Mouse (Mus musculus) hindbrain, embryonic 16.5 days (tissue): ENCODE measurements around the gene Rapsn. TPM values are rescaled to one million over a fixed set of nuclear protein-coding genes. Genes with fewer than 3 reads are reported as not detected.

ENCODE experiments used
- ATAC-seq: fragments of 200-750 bp; cut with Nextera tagmentation; 2 replicates; pipeline ENCODE4 v1.8.0; 2017; ENCODE audit warnings: moderate TSS enrichment, moderate library complexity
- H3K27ac ChIP-seq: fragments of 300-500 bp; sonication (generic); 2 replicates; pipeline ENCODE4 v1.5.1; 2014; ENCODE audit warnings: low read depth, mild to moderate bottlenecking, control low read depth, low read length, moderate library complexity
- H3K27me3 ChIP-seq: fragments of 300-500 bp; sonication (generic); replicated peaks from 2 replicates; pipeline ENCODE4 v1.6.1; 2014; ENCODE audit warnings: low read length; ENCODE audit not compliant: control insufficient read depth, insufficient read depth
- H3K36me3 ChIP-seq: fragments of 300-500 bp; sonication (generic); 2 replicates; pipeline ENCODE4 v1.6.1; 2014; ENCODE audit warnings: mild to moderate bottlenecking, low read length, moderate library complexity, mixed read lengths; ENCODE audit not compliant: control insufficient read depth, insufficient read depth
- H3K4me1 ChIP-seq: fragments of 300-500 bp; sonication (generic); 2 replicates; pipeline ENCODE4 v1.6.1; 2014; ENCODE audit warnings: low read depth, low read length; ENCODE audit not compliant: control insufficient read depth, insufficient read depth
- H3K4me2 ChIP-seq: fragments of 300-500 bp; sonication (generic); 2 replicates; pipeline ENCODE4 v1.6.1; 2014; ENCODE audit warnings: mild to moderate bottlenecking, low read length, control low read depth, moderate library complexity
- H3K4me3 ChIP-seq: fragments of 300-500 bp; sonication (generic); 2 replicates; pipeline ENCODE4 v1.5.1; 2014; ENCODE audit warnings: mild to moderate bottlenecking, low read length, control low read depth, moderate library complexity
- H3K9ac ChIP-seq: fragments of 300-500 bp; sonication (generic); 2 replicates; pipeline ENCODE4 v1.6.1; 2014; ENCODE audit warnings: low read depth, mild to moderate bottlenecking, control low read depth, low read length, moderate library complexity
- H3K9me3 ChIP-seq: fragments of 300-500 bp; sonication (generic); 2 replicates; pipeline ENCODE4 v1.6.1; 2014; ENCODE audit warnings: mild to moderate bottlenecking, low read length, moderate library complexity; ENCODE audit not compliant: control insufficient read depth
- WGBS: fragments of 180-500 bp; shearing (Covaris S2); extraction: QIAGEN DNeasy Blood & Tissue Kit; methylation state at CpG from one replicate; pipeline ENCODE4 v1.1.7; 2014; 5-methylcytosine and 5-hydroxymethylcytosine counted together
- polyA plus RNA-seq: library from polyadenylated mRNA; unstranded; fragments of >200 nt; fragmentation: Nextera tagmentation; extraction: Ambion mirVana; gene quantifications from 2 replicates; pipeline ENCODE4 v1.2.1, GENCODE M21; 2015

The Rapsn gene
- polyA plus RNA-seq, 1 experiment from 2014 or later = 1.1 TPM

DNA sequence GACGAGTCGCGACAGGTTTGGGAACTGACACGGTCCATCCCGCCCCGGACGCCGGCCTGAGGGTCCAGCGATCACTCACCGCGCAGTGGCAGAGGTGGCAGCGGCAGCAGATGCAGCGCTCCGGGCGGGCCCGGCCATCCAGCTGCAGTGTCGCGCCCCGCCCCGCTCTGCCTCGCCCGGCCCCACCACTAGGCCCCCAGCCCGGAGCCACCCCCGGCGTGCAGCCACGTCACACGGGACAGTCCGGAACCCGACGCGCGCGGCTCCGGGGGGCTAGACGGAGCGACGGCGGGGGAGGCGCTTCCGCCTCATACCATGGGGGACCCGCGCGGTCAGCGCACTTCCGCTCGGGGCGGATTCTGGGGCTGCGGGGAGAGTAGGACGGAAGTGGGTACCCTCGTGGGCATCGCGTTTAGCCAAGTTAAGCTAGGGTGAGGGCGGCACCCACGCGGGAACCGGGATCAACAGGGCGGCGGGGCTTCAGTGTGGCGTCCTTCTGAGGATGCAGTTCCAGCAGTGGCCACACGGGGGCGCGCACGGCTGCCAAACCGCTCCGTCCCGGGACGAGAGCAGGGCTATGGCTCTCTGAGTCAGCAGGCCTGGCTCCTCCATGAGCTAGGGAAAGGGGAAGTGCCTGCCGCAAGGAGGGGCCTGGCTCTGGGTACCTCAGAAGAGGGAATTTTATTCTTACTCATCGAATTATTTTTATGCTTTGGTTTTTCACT is 34.8 kb downstream of the Rapsn start, which contains the start of gene Slc39a13:
Gene Slc39a13 (minus strand): TSS at position 342 of the 725 bp plus-strand sequence.
- under 1% methylated on average over 66 of the region's 69 CpGs for WGBS
- ATAC-seq = peak; percentile 98

GRCm38 (mm10) chr2:91071059-91071458 is 35.6 kb downstream of the Rapsn start:
- ATAC-seq = no peak
- H3K9me3 ChIP-seq = no peaks in the 10 kb centered on the region

More for the DNA sequence above, 34.8 kb downstream of the Rapsn start, which contains the start of gene Slc39a13:
- H3K4me2 ChIP-seq = peak within 1 kb of the TSS; percentile 89
- peak within 1 kb of the TSS; percentile 81 for H3K27ac ChIP-seq
- no peaks in the 10 kb centered on the region for H3K27me3 ChIP-seq
- H3K4me1 ChIP-seq = peaks cover 23% of the 10 kb centered on the region
- H3K9me3 ChIP-seq = no peaks in the 10 kb centered on the region
- H3K4me3 ChIP-seq = peak within 1 kb of the TSS; percentile 80
- peak within 1 kb of the TSS; percentile 86 for H3K9ac ChIP-seq
- H3K36me3 ChIP-seq = no peaks in the 10 kb centered on the region

GRCm38 (mm10) chr2:91072092-91072491 is 36.7 kb downstream of the Rapsn start:
- no peak overlapping the region for H3K4me2 ChIP-seq
- H3K9me3 ChIP-seq = no peaks in the 10 kb centered on the region
- H3K27me3 ChIP-seq = no peaks in the 10 kb centered on the region
- no peak for ATAC-seq
- peaks cover 23% of the 10 kb centered on the region for H3K4me1 ChIP-seq
- no peak overlapping the region for H3K9ac ChIP-seq
- 35% methylated on average over 1 of the region's 1 CpGs for whole genome bisulfite sequencing
- H3K27ac ChIP-seq = no peak overlapping the region
- H3K4me3 ChIP-seq = no peak overlapping the region
- H3K36me3 ChIP-seq = no peaks in the 10 kb centered on the region

More at GRCm38 (mm10) chr2:91071059-91071458, 35.6 kb downstream of the Rapsn start:
- peaks cover 23% of the 10 kb centered on the region for H3K4me1 ChIP-seq
- no peaks in the 10 kb centered on the region for H3K27me3 ChIP-seq
- peak overlapping the region; percentile 80 for H3K4me3 ChIP-seq
- H3K36me3 ChIP-seq = no peaks in the 10 kb centered on the region
- 85% methylated on average over 10 of the region's 10 CpGs for whole genome bisulfite sequencing
- H3K9ac ChIP-seq = peak overlapping the region; percentile 86
- peak overlapping the region; percentile 81 for H3K27ac ChIP-seq
- H3K4me2 ChIP-seq = peak overlapping the region; percentile 89

DNA sequence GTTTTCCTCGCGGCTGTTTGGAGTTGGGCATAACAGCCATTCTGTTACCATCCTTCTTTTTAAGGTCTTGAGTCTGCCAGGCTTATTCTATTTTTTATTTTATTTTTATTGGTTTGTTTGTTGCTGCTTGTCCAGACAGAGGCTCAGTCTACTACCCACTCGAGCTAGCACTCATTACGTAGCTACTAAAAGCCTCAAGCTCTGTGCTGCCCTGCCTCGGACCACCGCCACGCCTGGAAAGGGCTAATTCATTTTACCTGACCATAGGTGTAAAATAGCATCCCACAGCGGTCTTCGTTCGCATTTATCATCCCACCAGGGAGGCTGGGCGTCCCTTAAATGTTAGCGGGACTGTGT is 42.5 kb downstream of the Rapsn start:
- H3K4me2 ChIP-seq = peak overlapping the region; percentile 97
- H3K36me3 ChIP-seq = no peaks in the 10 kb centered on the region
- H3K4me3 ChIP-seq = peak overlapping the region; percentile 54
- peak; percentile 58 for ATAC-seq
- H3K9me3 ChIP-seq = no peaks in the 10 kb centered on the region
- peak overlapping the region; percentile 79 for H3K9ac ChIP-seq
- H3K4me1 ChIP-seq = peaks cover 4% of the 10 kb centered on the region
- no peaks in the 10 kb centered on the region for H3K27me3 ChIP-seq
- WGBS = 14% methylated on average over 12 of the region's 12 CpGs
- no peak overlapping the region for H3K27ac ChIP-seq

GRCm38 (mm10) chr2:91078314-91079025 is 43.0 kb downstream of the Rapsn start:
- WGBS = 1% methylated on average over 16 of the region's 36 CpGs

GRCm38 (mm10) chr2:91079026-91079384 is 43.6 kb downstream of the Rapsn start:
- ATAC-seq = no peak
- Histone ChIP-seq H3K9ac (peak overlapping the region; percentile 79), H3K4me2 (peak overlapping the region; percentile 97)

More at GRCm38 (mm10) chr2:91078314-91079025, 43.0 kb downstream of the Rapsn start:
- H3K4me2 ChIP-seq = peak overlapping the region; percentile 97
- no peaks in the 10 kb centered on the region for H3K9me3 ChIP-seq
- peak; percentile 81 for ATAC-seq
- peaks cover 4% of the 10 kb centered on the region for H3K4me1 ChIP-seq
- peak overlapping the region; percentile 54 for H3K4me3 ChIP-seq
- no peaks in the 10 kb centered on the region for H3K27me3 ChIP-seq
- no peaks in the 10 kb centered on the region for H3K36me3 ChIP-seq
- H3K9ac ChIP-seq = peak overlapping the region; percentile 79
- peak overlapping the region; percentile 48; the same call in 1 of the 2 replicates for H3K27ac ChIP-seq

DNA sequence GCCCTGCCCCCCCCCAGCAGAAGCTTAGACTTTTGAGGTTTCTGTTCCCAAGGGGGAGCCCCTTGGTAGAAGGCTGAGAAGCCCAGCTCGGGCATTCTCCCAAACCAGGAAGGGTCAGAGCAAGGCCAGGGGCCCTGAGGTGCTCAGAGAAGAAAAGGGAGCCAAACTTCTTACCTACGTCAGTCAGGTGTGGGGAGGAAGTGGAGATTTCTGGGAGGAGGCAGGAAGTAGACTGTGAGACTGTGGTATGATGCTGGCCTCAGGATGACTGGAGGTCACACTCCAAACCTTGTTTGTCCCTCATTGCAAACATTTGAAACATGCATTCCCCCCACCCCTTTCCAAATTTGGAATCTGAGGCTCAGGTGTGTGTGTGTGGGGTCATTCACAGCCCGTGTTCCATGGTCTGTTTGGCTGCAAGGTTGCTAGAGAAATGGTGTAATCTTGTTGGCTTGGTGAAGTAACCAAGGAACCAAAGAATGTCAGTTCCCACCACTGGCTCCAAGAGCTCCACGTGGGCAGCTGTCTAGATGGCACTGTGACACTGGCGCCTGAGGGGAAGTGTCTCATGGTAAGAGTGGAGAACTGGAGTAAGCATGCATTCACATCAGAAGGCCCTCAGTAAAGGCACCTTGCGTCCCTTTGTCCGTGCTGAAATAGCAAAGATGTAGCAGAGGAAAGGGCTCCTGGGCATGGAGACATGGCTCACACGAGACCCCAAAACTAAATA is 45.5 kb downstream of the Rapsn start:
- Histone ChIP-seq H3K4me2 (no peak overlapping the region), H3K27me3 (no peaks in the 10 kb centered on the region), H3K9me3 (no peaks in the 10 kb centered on the region), H3K9ac (no peak overlapping the region), H3K36me3 (no peaks in the 10 kb centered on the region), H3K4me1 (peaks cover 4% of the 10 kb centered on the region), H3K4me3 (no peak overlapping the region), H3K27ac (no peak overlapping the region)
- ATAC-seq = no peak
- WGBS = 79% methylated on average over 8 of the region's 8 CpGs

More at GRCm38 (mm10) chr2:91079026-91079384, 43.6 kb downstream of the Rapsn start:
- no peaks in the 10 kb centered on the region for H3K9me3 ChIP-seq
- H3K4me3 ChIP-seq = peak overlapping the region; percentile 54
- 30% methylated on average over 5 of the region's 5 CpGs for WGBS
- H3K27me3 ChIP-seq = no peaks in the 10 kb centered on the region
- peak overlapping the region; percentile 48; the same call in 1 of the 2 replicates for H3K27ac ChIP-seq
- no peaks in the 10 kb centered on the region for H3K36me3 ChIP-seq
- peaks cover 4% of the 10 kb centered on the region for H3K4me1 ChIP-seq

- ATAC-seq = no peak
- 84% methylated on average over 13 of the region's 13 CpGs for WGBS
- H3K4me2 ChIP-seq = no peak within 1 kb of the TSS
- H3K4me1 ChIP-seq = peaks cover 4% of the 10 kb centered on the region
- no peaks in the 10 kb centered on the region for H3K9me3 ChIP-seq
- no peak within 1 kb of the TSS for H3K27ac ChIP-seq
- H3K27me3 ChIP-seq = no peaks in the 10 kb centered on the region
- no peak within 1 kb of the TSS for H3K9ac ChIP-seq
- no peak within 1 kb of the TSS for H3K4me3 ChIP-seq
- no peaks in the 10 kb centered on the region for H3K36me3 ChIP-seq
These were observed 46.6 kb downstream of the Rapsn start, which contains the start of gene Spi1 for GRCm38 (mm10) chr2:91081775-91082695. TSS of gene Spi1 (plus strand) at chr2:91082390.
